Mouse (Mus musculus): ENCODE results near the gene Hoxb5. TPM values are rescaled to one million over a fixed set of nuclear protein-coding genes. Genes with fewer than 3 reads are reported as not detected.

Hoxb5 gene
- polyA plus RNA-seq, 1 experiment from 2014 or later, result not detected

MicroRNAs encoded within 50 kb of the gene (microRNA counts, 519-probe panel; counts per million panel counts)
- microRNA mmu-miR-10a (2,864 counts per million, percentile 10 among the panel's probes with 10 or more counts), microRNA mmu-miR-196a (not detected)

Small RNA genes lying within 50 kb of the gene (microRNA-seq; reads per million reads assigned to microRNA genes)
- gene Mir10a, result 579 reads per million, percentile 75 among the genes with 10 or more reads in this experiment
- not detected for gene Mir196a-1

Other genes with a start within 250 kb of the Hoxb5 start
- 32.3 and 32.7 TPM in 2 replicates for gene Ube2z, start 237.9 kb upstream of the Hoxb5 start, polyA plus RNA-seq (2014; fragmentation: Nextera tagmentation; extraction: Ambion mirVana)
- gene Atp5g1, start 227.7 kb upstream of the Hoxb5 start, polyA plus RNA-seq (2014; fragmentation: Nextera tagmentation; extraction: Ambion mirVana), result 679 and 959 TPM in 2 replicates
- not detected in 2 replicates for gene Calcoco2, start 191.4 kb upstream of the Hoxb5 start, polyA plus RNA-seq (2014; fragmentation: Nextera tagmentation; extraction: Ambion mirVana)
- gene Ttll6, start 169.6 kb upstream of the Hoxb5 start, polyA plus RNA-seq (2014; fragmentation: Nextera tagmentation; extraction: Ambion mirVana), result not detected in 2 replicates
- gene Hoxb13, start 109.0 kb upstream of the Hoxb5 start, polyA plus RNA-seq (2014; fragmentation: Nextera tagmentation; extraction: Ambion mirVana), result not detected in 2 replicates
- not detected in 2 replicates for gene Hoxb9, start 31.9 kb upstream of the Hoxb5 start, polyA plus RNA-seq (2014; fragmentation: Nextera tagmentation; extraction: Ambion mirVana)
- gene Hoxb8, start 21.4 kb upstream of the Hoxb5 start, polyA plus RNA-seq (2014; fragmentation: Nextera tagmentation; extraction: Ambion mirVana), result not detected in 2 replicates
- not detected in 2 replicates for gene Hoxb7, start 16.7 kb upstream of the Hoxb5 start, polyA plus RNA-seq (2014; fragmentation: Nextera tagmentation; extraction: Ambion mirVana)
- gene Hoxb6, start 10.9 kb upstream of the Hoxb5 start, polyA plus RNA-seq (2014; fragmentation: Nextera tagmentation; extraction: Ambion mirVana), result not detected in 2 replicates
- not detected in 2 replicates for gene Hoxb4, start 14.9 kb downstream of the Hoxb5 start, polyA plus RNA-seq (2014; fragmentation: Nextera tagmentation; extraction: Ambion mirVana)
- not detected in 2 replicates for gene Hoxb3, start 20.0 kb downstream of the Hoxb5 start, polyA plus RNA-seq (2014; fragmentation: Nextera tagmentation; extraction: Ambion mirVana)
- gene Hoxb2, start 47.2 kb downstream of the Hoxb5 start, polyA plus RNA-seq (2014; fragmentation: Nextera tagmentation; extraction: Ambion mirVana), result 0.17 TPM in 1 of 2 replicates, not detected in the other
- not detected in 2 replicates for gene Hoxb1, start 62.4 kb downstream of the Hoxb5 start, polyA plus RNA-seq (2014; fragmentation: Nextera tagmentation; extraction: Ambion mirVana)
- gene Skap1, start 161.3 kb downstream of the Hoxb5 start, polyA plus RNA-seq (2014; fragmentation: Nextera tagmentation; extraction: Ambion mirVana), result 2.9 and 3.9 TPM in 2 replicates